Mouse (Mus musculus) lung, embryonic 15.5 days (tissue): ENCODE measurements around the gene Ada. TPM values are rescaled to one million over a fixed set of nuclear protein-coding genes. Genes with fewer than 3 reads are reported as not detected.

ENCODE experiments used
- ATAC-seq: fragments of 200-750 bp; cut with Nextera tagmentation; 2 replicates; pipeline ENCODE4 v1.8.0; 2017; ENCODE audit warnings: moderate number of reproducible peaks, borderline replicate concordance; ENCODE audit not compliant: low FRiP score, low TSS enrichment; ENCODE audit errors: extremely low read depth
- H3K27ac ChIP-seq: fragments of 300-500 bp; sonication (generic); 2 replicates; pipeline ENCODE4 v1.5.1; 2015; ENCODE audit warnings: moderate library complexity, mild to moderate bottlenecking, inconsistent platforms
- H3K27me3 ChIP-seq: fragments of 300-500 bp; sonication (generic); 2 replicates; pipeline ENCODE4 v1.6.1; 2015; ENCODE audit warnings: inconsistent platforms
- H3K36me3 ChIP-seq: fragments of 300-500 bp; sonication (generic); 2 replicates; pipeline ENCODE4 v1.6.1; 2015; ENCODE audit warnings: inconsistent platforms
- H3K4me1 ChIP-seq: fragments of 300-500 bp; sonication (generic); 2 replicates; pipeline ENCODE4 v1.6.1; 2015; ENCODE audit warnings: inconsistent platforms
- H3K4me2 ChIP-seq: fragments of 300-500 bp; sonication (generic); 2 replicates; pipeline ENCODE4 v1.6.1; 2015; ENCODE audit warnings: inconsistent platforms, mild to moderate bottlenecking, moderate library complexity
- H3K4me3 ChIP-seq: fragments of 300-500 bp; sonication (generic); 2 replicates; pipeline ENCODE4 v1.5.1; 2015; ENCODE audit warnings: mild to moderate bottlenecking, inconsistent platforms
- H3K9ac ChIP-seq: fragments of 300-500 bp; sonication (generic); 2 replicates; pipeline ENCODE4 v1.6.1; 2015; ENCODE audit warnings: inconsistent platforms
- H3K9me3 ChIP-seq: fragments of 300-500 bp; sonication (generic); 2 replicates; pipeline ENCODE4 v1.6.1; 2016; ENCODE audit warnings: inconsistent platforms
- WGBS: fragments of 180-500 bp; shearing (Covaris S2); methylation state at CpG from one replicate; pipeline ENCODE4 v1.1.7; 2015; 5-methylcytosine and 5-hydroxymethylcytosine counted together
- polyA plus RNA-seq: library from polyadenylated mRNA; unstranded; fragments of >200 nt; fragmentation: Nextera tagmentation; extraction: Ambion mirVana; gene quantifications from 2 replicates; pipeline ENCODE4 v1.2.1, GENCODE M21; 2015

The Ada gene
- polyA plus RNA-seq, 1 experiment from 2014 or later: 11.4 TPM

DNA sequence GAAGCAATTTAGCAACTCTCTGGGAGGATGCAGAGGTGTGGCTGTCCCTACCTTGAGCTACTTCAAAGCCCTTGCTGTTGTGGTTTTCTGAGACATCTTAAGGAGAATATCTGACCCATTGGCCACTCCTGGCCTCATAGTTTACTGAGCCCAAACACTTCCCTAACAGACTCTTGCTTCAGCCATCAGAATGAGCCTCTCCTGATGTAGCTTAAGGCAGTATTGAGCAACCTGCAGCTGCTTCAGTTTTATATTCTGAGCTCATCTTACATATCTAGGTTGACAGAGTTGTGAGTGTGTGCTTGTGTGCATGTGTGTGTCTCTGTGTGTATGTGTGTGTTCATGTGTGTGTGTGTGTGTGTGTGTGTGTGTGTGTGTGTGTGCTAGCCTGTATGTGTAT, 16.2 kb upstream of the Ada start:
- Histone ChIP-seq H3K4me3 (no peak overlapping the region), H3K4me1 (no peaks in the 10 kb centered on the region), H3K9me3 (no peaks in the 10 kb centered on the region), H3K27ac (no peak overlapping the region), H3K36me3 (no peaks in the 10 kb centered on the region), H3K4me2 (no peak overlapping the region), H3K27me3 (no peaks in the 10 kb centered on the region), H3K9ac (no peak overlapping the region)
- ATAC-seq: no peak

DNA sequence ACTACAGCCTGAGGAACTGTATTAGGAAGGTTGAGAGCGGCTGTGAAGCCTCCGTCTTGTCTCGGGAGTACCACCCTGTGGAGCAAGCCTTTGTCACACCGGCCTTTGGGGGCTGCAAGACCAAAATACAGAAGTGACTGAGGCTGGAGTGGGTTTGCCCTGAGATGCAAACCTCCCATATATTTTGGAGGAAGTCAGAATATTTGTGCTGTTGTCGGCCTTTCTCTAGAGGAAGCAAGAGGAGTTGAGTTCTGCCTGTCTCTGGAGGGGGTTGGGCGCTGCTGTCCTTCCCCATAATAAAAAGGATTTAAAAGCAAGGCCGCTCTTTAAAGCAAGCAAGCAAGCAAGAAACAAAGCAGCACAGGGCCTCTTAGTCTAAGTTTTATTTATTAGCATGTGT, 11.4 kb upstream of the Ada start:
- H3K4me3 ChIP-seq: no peak overlapping the region
- no peak overlapping the region for H3K9ac ChIP-seq
- H3K27me3 ChIP-seq: no peaks in the 10 kb centered on the region
- no peaks in the 10 kb centered on the region for H3K9me3 ChIP-seq
- ATAC-seq: no peak
- WGBS: 82% methylated on average over 7 of the region's 7 CpGs
- H3K27ac ChIP-seq: no peak overlapping the region
- no peaks in the 10 kb centered on the region for H3K36me3 ChIP-seq
- H3K4me1 ChIP-seq: peaks cover 5% of the 10 kb centered on the region; the same call in 1 of the 2 replicates
- no peak overlapping the region for H3K4me2 ChIP-seq

DNA sequence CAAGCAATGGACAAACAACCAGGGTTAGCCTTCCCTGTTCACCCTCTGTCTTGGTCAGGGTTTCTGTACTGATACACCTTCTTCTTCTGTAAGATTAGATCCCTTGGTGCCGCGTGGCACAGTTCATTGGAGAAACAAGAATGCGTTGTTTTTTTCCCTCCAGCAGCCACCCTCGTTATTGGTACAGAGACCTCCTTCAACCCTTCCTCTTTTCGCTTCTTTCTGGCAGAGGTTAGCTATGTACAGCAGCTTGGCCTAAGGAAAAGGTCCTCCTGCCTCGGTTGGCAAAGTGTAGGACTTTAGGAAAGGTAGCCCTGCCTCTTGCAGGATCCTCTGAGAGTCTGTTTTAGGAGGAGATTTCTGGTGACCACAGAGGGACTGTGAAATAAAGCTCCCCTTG, 10.6 kb upstream of the Ada start:
- no peaks in the 10 kb centered on the region for H3K9me3 ChIP-seq
- no peak overlapping the region for H3K27ac ChIP-seq
- peaks cover 10% of the 10 kb centered on the region for H3K4me1 ChIP-seq
- no peak overlapping the region for H3K9ac ChIP-seq
- ATAC-seq: no peak
- no peaks in the 10 kb centered on the region for H3K36me3 ChIP-seq
- H3K4me2 ChIP-seq: no peak overlapping the region
- H3K4me3 ChIP-seq: no peak overlapping the region
- no peaks in the 10 kb centered on the region for H3K27me3 ChIP-seq
- 66% methylated on average over 6 of the region's 6 CpGs for WGBS

DNA sequence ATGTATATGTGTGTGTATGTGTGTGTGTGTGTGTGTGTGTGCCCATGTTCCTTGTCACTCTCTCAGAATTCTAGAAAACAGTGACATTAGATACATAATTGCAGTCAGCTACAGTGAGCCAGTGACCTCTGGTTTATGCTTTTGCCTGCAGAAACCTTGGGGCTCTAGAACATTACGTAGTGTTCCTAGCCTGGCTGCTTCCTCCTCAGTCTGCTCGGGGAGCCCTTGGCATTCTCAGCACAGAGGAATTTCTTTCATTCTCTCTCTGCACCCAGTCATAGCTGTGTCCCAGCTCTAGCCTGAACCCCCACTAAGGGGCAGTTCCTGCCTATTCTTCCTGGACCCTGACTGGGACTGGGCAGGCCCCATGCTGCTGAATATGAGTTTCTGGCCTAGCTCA, 8.1 kb upstream of the Ada start:
- WGBS: 58% methylated on average over 2 of the region's 2 CpGs
- no peak overlapping the region for H3K4me2 ChIP-seq
- H3K9me3 ChIP-seq: no peaks in the 10 kb centered on the region
- no peaks in the 10 kb centered on the region for H3K27me3 ChIP-seq
- H3K36me3 ChIP-seq: no peaks in the 10 kb centered on the region
- no peak overlapping the region for H3K9ac ChIP-seq
- no peak for ATAC-seq
- H3K4me1 ChIP-seq: peaks cover 14% of the 10 kb centered on the region
- H3K4me3 ChIP-seq: no peak overlapping the region
- no peak overlapping the region for H3K27ac ChIP-seq

DNA sequence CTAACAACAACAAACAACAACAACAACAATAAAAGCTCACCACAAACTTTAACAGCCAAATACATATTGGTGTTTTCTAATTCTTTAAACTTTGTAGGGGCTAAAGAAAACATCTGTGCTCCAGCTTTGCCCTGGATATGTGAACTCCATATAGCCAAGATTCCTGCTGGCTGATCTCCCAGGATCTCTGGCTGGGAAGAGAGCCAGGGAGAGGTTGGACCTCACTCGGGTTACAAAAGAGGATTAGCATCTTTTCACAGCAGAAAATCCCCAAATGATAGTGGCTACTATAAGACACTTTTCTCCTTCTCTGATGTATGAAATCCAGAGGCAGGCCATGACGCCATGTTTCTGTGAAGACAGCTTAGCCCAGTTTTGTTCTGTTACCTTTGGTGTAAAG, 6.7 kb upstream of the Ada start:
- H3K9me3 ChIP-seq: no peaks in the 10 kb centered on the region
- 17% methylated on average over 2 of the region's 2 CpGs for WGBS
- peak overlapping the region; percentile 24; the same call in 1 of the 2 replicates for H3K27ac ChIP-seq
- ATAC-seq: no peak; the same call in 1 of the 2 replicates
- H3K9ac ChIP-seq: no peak overlapping the region
- H3K4me3 ChIP-seq: no peak overlapping the region
- H3K4me1 ChIP-seq: peaks cover 14% of the 10 kb centered on the region
- no peaks in the 10 kb centered on the region for H3K36me3 ChIP-seq
- H3K27me3 ChIP-seq: no peaks in the 10 kb centered on the region
- no peak overlapping the region for H3K4me2 ChIP-seq

DNA sequence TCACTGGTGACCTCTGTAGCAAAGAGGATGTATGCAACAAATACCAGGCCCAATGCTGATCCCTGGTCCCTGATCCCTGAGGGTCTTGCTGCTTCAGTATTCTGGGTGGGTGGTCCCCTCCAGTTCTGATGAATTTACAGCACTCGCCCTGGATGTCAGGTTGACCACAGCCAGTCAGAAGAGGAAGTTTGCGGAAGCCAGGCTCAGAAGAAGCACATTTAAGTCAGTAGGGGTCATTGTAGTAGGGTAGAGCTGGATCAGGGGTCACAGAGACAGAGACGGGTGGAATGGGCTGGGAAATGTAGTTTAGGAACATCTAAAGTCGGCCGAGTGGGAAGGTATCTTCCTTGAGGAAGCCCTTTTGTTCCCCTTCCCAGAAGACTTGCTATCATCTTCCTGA, 4.2 kb upstream of the Ada start:
- Histone ChIP-seq H3K36me3 (no peaks in the 10 kb centered on the region), H3K9me3 (no peaks in the 10 kb centered on the region), H3K4me2 (no peak overlapping the region), H3K27ac (no peak overlapping the region), H3K27me3 (no peaks in the 10 kb centered on the region), H3K4me1 (peaks cover 25% of the 10 kb centered on the region), H3K4me3 (no peak overlapping the region), H3K9ac (no peak overlapping the region)
- no peak for ATAC-seq
- WGBS: 65% methylated on average over 5 of the region's 5 CpGs

DNA sequence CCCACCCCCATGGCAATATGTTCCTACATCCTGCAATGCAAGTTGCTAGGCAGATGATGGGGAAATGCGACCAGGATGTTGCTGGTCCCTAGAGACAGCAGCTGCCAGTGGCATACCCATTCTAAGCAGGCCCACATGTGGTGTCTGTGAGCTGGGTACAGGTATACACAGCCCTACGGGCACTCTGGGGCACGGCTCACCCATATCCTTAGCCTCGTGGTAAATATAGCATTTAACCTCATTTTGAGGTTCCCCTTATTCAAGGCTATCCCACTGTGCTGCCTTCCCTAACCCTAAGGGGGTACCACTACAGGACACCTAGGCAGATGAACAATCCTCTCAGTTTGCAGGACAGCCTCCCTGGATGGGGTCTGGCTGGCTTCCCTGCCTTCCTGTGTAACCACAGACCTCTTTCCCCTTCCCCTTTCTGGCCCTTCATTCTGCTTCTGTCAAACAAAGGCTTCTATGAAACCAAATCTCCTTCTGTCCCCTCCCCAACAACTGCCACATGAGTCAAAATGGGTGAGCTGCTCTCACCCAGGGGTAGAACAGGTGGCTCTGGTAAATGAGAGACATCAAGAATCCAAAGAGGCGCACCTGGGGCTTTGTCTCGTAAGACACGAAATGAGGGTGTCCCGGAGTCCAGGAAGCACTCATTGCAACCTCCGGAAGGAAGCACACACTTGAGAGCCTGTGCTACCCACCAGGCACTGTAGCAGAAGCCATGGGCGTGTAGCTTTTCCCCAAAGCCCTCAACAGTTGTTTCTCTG, 5.1 kb downstream of the Ada start:
- Histone ChIP-seq H3K9me3 (no peaks in the 10 kb centered on the region), H3K27ac (no peak overlapping the region), H3K4me3 (no peak overlapping the region), H3K4me1 (peaks cover 20% of the 10 kb centered on the region), H3K36me3 (no peaks in the 10 kb centered on the region), H3K9ac (no peak overlapping the region), H3K27me3 (peaks cover 14% of the 10 kb centered on the region; the same call in 1 of the 2 replicates), H3K4me2 (no peak overlapping the region)
- ATAC-seq: no peak
- WGBS: 69% methylated on average over 10 of the region's 10 CpGs

DNA sequence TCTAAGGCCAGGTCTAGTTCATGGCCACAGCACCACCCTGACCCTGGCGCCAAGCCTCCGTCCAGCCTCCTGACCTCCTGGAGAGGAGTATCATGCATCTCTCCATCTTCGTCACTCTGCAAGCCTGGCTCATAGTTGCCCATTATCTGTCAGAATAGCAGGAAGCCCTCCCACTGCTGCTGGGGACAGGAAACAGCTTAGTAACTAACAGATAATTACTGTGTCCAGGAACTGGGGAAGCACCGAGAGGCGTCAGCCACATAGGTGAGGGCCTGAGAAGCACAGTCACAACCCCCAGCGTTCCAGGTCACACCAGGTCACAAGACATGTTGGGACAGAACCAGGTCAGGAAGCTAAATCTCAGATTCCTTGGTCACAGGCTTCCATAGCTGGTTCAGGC, 6.7 kb downstream of the Ada start:
- no peak overlapping the region for H3K4me2 ChIP-seq
- no peak overlapping the region for H3K9ac ChIP-seq
- peaks cover 10% of the 10 kb centered on the region; the same call in 1 of the 2 replicates for H3K4me1 ChIP-seq
- H3K27me3 ChIP-seq: peaks cover 6% of the 10 kb centered on the region; the same call in 1 of the 2 replicates
- 41% methylated on average over 6 of the region's 6 CpGs for WGBS
- H3K4me3 ChIP-seq: no peak overlapping the region
- H3K36me3 ChIP-seq: no peaks in the 10 kb centered on the region
- H3K27ac ChIP-seq: no peak overlapping the region
- no peaks in the 10 kb centered on the region for H3K9me3 ChIP-seq
- no peak for ATAC-seq

DNA sequence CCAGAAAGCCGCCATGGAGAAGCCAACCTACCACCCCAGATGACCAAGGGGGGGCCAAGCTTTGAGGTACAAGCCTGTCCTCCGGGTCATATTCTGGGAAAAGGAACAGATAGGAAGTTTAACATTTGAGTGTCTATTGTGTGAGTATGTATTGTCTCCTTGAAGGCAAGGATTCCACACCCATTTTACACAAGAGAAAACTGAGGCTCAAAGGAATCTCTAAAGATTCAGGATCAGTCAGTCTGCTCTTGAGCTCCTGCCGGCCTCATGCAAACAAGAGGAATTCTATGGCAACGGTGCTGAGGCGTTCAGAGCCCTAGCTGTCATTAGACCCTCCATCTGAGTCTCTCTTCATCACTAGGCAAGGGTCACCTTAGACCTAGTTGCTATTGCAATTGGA, 7.4 kb downstream of the Ada start:
- no peak for ATAC-seq

DNA sequence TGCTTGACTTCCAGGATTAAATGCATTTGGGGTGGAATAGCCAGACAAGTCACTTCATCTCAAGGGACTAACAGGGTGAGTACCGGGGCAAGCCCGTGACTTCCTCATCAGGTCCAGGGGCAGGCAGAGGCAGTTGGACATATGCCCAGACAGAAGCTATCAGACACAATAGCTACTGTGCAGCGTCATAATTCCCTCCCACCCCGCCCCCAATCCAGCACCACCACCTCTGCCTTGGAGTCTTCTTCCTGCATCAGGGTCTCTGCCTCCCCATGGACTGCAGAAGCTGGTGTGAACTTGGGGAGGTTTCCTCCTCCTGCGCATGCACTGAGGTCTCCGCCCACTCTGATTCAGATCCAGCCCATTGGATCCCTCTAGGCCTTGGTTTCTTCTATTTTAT, 14.1 kb downstream of the Ada start:
- 47% methylated on average over 6 of the region's 6 CpGs for WGBS
- H3K27me3 ChIP-seq: no peaks in the 10 kb centered on the region
- no peaks in the 10 kb centered on the region; the same call in 1 of the 2 replicates for H3K36me3 ChIP-seq
- H3K4me1 ChIP-seq: 0 out of 2 replicates have a peak, but pooled peaks cover 14% of the 10 kb centered on the region
- no peak overlapping the region for H3K4me3 ChIP-seq
- no peak overlapping the region for H3K9ac ChIP-seq
- no peaks in the 10 kb centered on the region for H3K9me3 ChIP-seq
- no peak overlapping the region for H3K27ac ChIP-seq
- ATAC-seq: peak; percentile 56
- H3K4me2 ChIP-seq: no peak overlapping the region

More for the DNA sequence above, 7.4 kb downstream of the Ada start:
- H3K4me1 ChIP-seq: peaks cover 10% of the 10 kb centered on the region; the same call in 1 of the 2 replicates
- no peak overlapping the region for H3K4me3 ChIP-seq
- H3K9me3 ChIP-seq: no peaks in the 10 kb centered on the region
- H3K4me2 ChIP-seq: no peak overlapping the region
- WGBS: 52% methylated on average over 5 of the region's 5 CpGs
- H3K27ac ChIP-seq: no peak overlapping the region
- H3K9ac ChIP-seq: no peak overlapping the region
- H3K27me3 ChIP-seq: 0 out of 2 replicates have a peak, but pooled peaks cover 6% of the 10 kb centered on the region
- H3K36me3 ChIP-seq: no peaks in the 10 kb centered on the region

DNA sequence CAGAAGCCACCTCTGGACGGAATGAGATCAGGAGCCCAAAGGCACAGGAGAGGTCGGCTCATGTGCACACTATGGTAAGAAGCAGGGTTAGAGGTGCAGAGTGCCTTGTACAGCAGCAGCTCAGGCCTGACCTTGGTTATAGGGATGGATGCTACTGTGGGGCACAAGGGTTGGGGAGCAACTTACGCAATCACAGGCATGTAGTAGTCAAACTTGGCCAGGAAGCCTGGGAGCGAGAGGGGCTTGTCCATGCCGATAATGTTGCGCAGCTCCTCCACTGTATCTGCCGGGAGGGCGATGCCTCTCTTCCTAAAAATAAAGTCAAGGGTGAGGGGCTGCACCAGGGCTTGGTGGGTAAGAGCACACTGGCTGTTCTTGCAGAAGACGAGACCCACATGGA, 14.9 kb downstream of the Ada start:
- no peak overlapping the region for H3K9ac ChIP-seq
- no peak overlapping the region for H3K4me2 ChIP-seq
- whole genome bisulfite sequencing: 82% methylated on average over 9 of the region's 9 CpGs
- H3K9me3 ChIP-seq: no peaks in the 10 kb centered on the region
- no peaks in the 10 kb centered on the region for H3K27me3 ChIP-seq
- no peaks in the 10 kb centered on the region; the same call in 1 of the 2 replicates for H3K36me3 ChIP-seq
- H3K4me3 ChIP-seq: no peak overlapping the region
- H3K4me1 ChIP-seq: 0 out of 2 replicates have a peak, but pooled peaks cover 14% of the 10 kb centered on the region
- H3K27ac ChIP-seq: no peak overlapping the region
- no peak for ATAC-seq

DNA sequence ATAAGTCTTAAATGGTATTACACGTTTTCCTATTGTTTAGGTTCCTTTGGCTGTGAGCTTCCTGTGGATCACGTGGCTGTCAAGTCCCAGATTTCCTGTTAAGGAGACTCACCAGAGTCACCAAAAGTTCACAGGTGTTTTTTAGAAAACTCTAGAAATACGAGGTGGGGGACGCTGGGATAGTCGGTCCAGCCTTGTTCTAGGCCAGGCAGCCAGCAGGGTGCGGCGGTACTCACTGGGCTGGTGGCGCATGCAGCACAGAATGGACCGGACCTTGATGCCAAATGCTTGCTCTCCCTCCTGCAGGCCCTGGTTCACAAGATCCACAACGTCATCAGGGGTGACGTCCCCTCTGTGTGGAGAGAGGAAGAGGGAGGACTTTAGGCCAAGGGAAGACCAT, 18.0 kb downstream of the Ada start:
- no peak overlapping the region for H3K27ac ChIP-seq
- no peak for ATAC-seq
- no peaks in the 10 kb centered on the region for H3K27me3 ChIP-seq
- no peaks in the 10 kb centered on the region for H3K9me3 ChIP-seq
- 0 out of 2 replicates have a peak, but pooled peaks cover 18% of the 10 kb centered on the region for H3K4me1 ChIP-seq
- H3K9ac ChIP-seq: no peak overlapping the region
- H3K4me2 ChIP-seq: no peak overlapping the region
- H3K36me3 ChIP-seq: no peaks in the 10 kb centered on the region; the same call in 1 of the 2 replicates
- 78% methylated on average over 11 of the region's 11 CpGs for WGBS
- no peak overlapping the region for H3K4me3 ChIP-seq
